ENCODE assay signal across 21 mouse cellular contexts in the genomic region with DNA sequence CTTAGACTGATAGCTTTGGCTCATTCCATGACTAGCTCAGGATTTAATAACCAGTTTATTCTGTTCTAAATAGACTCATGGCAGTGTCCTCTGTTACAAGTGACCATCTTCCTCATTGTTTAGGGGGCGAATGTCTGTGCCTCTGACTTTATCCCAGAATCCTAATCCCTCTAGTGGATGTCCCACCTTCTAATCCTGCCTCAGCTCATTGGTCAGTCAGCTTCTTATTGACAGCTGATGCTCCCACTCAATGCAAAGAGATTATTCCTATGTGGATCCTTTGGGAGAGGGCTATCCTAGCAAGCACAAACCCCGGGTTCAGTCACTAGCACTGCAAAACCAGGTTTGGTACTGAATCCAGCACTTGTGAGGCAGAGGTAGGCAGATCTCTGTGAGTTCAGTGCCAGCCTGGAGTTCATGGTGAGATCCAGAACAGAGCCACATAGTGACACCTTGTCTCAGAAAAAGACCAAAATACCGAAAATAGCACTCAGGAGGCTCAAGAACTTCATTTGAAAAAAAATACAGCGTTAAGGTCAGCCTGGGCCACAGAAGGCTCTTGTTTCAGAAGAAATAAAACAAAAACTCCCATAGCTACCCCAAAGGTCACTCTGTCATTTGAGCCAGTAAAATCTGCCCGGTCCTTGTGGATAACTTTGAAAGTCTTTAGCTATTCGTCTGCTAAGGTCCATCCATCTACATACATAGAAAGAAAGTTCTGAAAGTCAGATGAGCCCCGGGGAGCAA. TPM values are rescaled to one million over a fixed set of nuclear protein-coding genes. Genes with fewer than 3 reads are reported as not detected.
DNase-seq lines count a peak whose midpoint lies in the region; ATAC-seq and TF ChIP-seq lines count a peak whose summit lies in the region.
"Had no signal": no experiment of that assay in that cellular context is flagged by ENCODE, and none has a peak within 500 bp of the region (broad histone marks: within the 10 kb centered on the region; RNA-seq: fewer than 3 reads in every experiment).

No protein-coding gene starts in this region.

- peaks cover 43% of the 10 kb centered on the region for H3K36me3 ChIP-seq in heart, embryonic 13.5 days
- H3K36me3 ChIP-seq in heart, embryonic 12.5 days, result peaks cover 29% of the 10 kb centered on the region
- H3K36me3 ChIP-seq in kidney, embryonic 16.5 days (ENCODE audit: insufficient read depth, low read length), result peaks cover 21% of the 10 kb centered on the region
- H3K36me3 ChIP-seq in CH12.LX (replicated peaks in 1 of 2; ENCODE audit: control insufficient read depth in 1 of 2, insufficient read depth in 1 of 2, low read length in 1 of 2), result peaks cover 0 to 19% of the 10 kb centered on the region in 2 experiments
- H3K36me3 ChIP-seq in thymus, adult 2 months (ENCODE audit: control insufficient read depth, insufficient read depth, low read length), result peaks cover 26% of the 10 kb centered on the region
- H3K36me3 ChIP-seq: midbrain, embryonic 15.5 days had no signal

- TF ChIP-seq EP300 in CH12.LX (IDR thresholded peaks at IDR 0.05; ENCODE audit: low read length), result no peak

- H3K79me2 ChIP-seq in CH12.LX (replicated peaks; ENCODE audit: control insufficient read depth, extremely low read depth, insufficient read depth, poor library complexity, severe bottlenecking), result peaks cover 25% of the 10 kb centered on the region

- TF ChIP-seq RAD21 in CH12.LX (IDR thresholded peaks at IDR 0.05; ENCODE audit: low read depth, low read length), result no peak

- in situ Hi-C loops in CH12.LX (cut with MboI; ENCODE audit: low pct_ligation_motif_present, low pct_unique_long_range_greater_than_20kb, low sequenced_read_pairs), result no loop called here

- no peak overlapping the region for H3K4me3 ChIP-seq in heart, embryonic 13.5 days
- H3K4me3 ChIP-seq in heart, embryonic 12.5 days, result no peak overlapping the region
- no peak overlapping the region for H3K4me3 ChIP-seq in kidney, embryonic 16.5 days (ENCODE audit: low read length)
- peak overlapping the region in 2 of 3 experiments; percentile 2 to 19 for H3K4me3 ChIP-seq in CH12.LX (replicated peaks in 1 of 3; ENCODE audit: low read depth in 2 of 3, low read length in 2 of 3, poor library complexity in 1 of 3)
- H3K4me3 ChIP-seq in brown adipose tissue, adult 24 weeks (ENCODE audit: insufficient read depth, low read depth, low read length), result no peak overlapping the region
- H3K4me3 ChIP-seq in thymus, adult 2 months (ENCODE audit: control insufficient read depth, insufficient read depth, low read length), result no peak overlapping the region
- H3K4me3 ChIP-seq: erythroblast, embryonic 14.5 days; heart, embryonic 15.5 days; midbrain, embryonic 15.5 days had no signal

- TF ChIP-seq POLR2A in CH12.LX (IDR thresholded peaks at IDR 0.05; ENCODE audit: low read depth, low read length), result no peak
- TF ChIP-seq POLR2A in thymus, adult 2 months (IDR thresholded peaks at IDR 0.05; ENCODE audit: control insufficient read depth, extremely low read depth, insufficient read depth, low read length, poor library complexity), result no peak

- no peak for ATAC-seq in heart, embryonic 13.5 days (ENCODE audit: extremely low read depth, insufficient number of reproducible peaks, low FRiP score, low TSS enrichment)
- ATAC-seq in heart, embryonic 12.5 days (ENCODE audit: insufficient number of reproducible peaks, low FRiP score), result no peak
- no peak for ATAC-seq in kidney, embryonic 16.5 days (ENCODE audit: low FRiP score, low TSS enrichment)
- ATAC-seq: forebrain, embryonic 16.5 days; liver, postnatal 0 days; midbrain, embryonic 15.5 days had no signal

- peak overlapping the region; percentile 41; the same call in 1 of the 2 replicates for H3K27ac ChIP-seq in heart, embryonic 13.5 days (replicated peaks)
- no peak overlapping the region for H3K27ac ChIP-seq in heart, embryonic 12.5 days (ENCODE audit: poor library complexity, severe bottlenecking)
- H3K27ac ChIP-seq in kidney, embryonic 16.5 days (ENCODE audit: low read length), result 0 out of 2 replicates have a peak overlapping the region, but pooled peaks have one; percentile 23
- H3K27ac ChIP-seq in CH12.LX (ENCODE audit: insufficient read depth, low read depth), result peak overlapping the region; percentile 99
- H3K27ac ChIP-seq in brown adipose tissue, adult 24 weeks (replicated peaks; ENCODE audit: low read depth, low read length), result peak overlapping the region; percentile 6
- no peak overlapping the region for H3K27ac ChIP-seq in thymus, adult 2 months (ENCODE audit: control insufficient read depth, insufficient read depth, low read length)
- H3K27ac ChIP-seq: heart, embryonic 15.5 days; hindbrain, embryonic 14.5 days; midbrain, embryonic 15.5 days had no signal

- dilution Hi-C loops in CH12.LX (cut with MboI; ENCODE audit: extremely low pct_ligation_motif_present, extremely low pct_unique_long_range_greater_than_20kb, low sequenced_read_pairs), result no loop called here

- H3K27me3 ChIP-seq in heart, embryonic 13.5 days (replicated peaks), result no peaks in the 10 kb centered on the region
- H3K27me3 ChIP-seq in heart, embryonic 12.5 days (replicated peaks), result no peaks in the 10 kb centered on the region
- H3K27me3 ChIP-seq in kidney, embryonic 16.5 days (ENCODE audit: insufficient read depth, low read length), result no peaks in the 10 kb centered on the region
- H3K27me3 ChIP-seq in CH12.LX (replicated peaks), result no peaks in the 10 kb centered on the region
- no peaks in the 10 kb centered on the region for H3K27me3 ChIP-seq in thymus, adult 2 months (ENCODE audit: control insufficient read depth, insufficient read depth, low read length)
- H3K27me3 ChIP-seq: heart, embryonic 15.5 days; midbrain, embryonic 15.5 days had no signal

- H3K9me3 ChIP-seq in heart, embryonic 13.5 days, result no peaks in the 10 kb centered on the region
- H3K9me3 ChIP-seq in heart, embryonic 12.5 days (replicated peaks), result no peaks in the 10 kb centered on the region
- H3K9me3 ChIP-seq in kidney, embryonic 16.5 days (ENCODE audit: low read length), result no peaks in the 10 kb centered on the region
- H3K9me3 ChIP-seq in CH12.LX (replicated peaks; ENCODE audit: low read length), result no peaks in the 10 kb centered on the region
- H3K9me3 ChIP-seq: G1E; heart, embryonic 15.5 days; midbrain, embryonic 15.5 days had no signal

- no peak overlapping the region for H3K4me2 ChIP-seq in heart, embryonic 13.5 days
- H3K4me2 ChIP-seq in heart, embryonic 12.5 days, result no peak overlapping the region
- H3K4me2 ChIP-seq in kidney, embryonic 16.5 days (replicated peaks; ENCODE audit: low read depth, low read length), result peak overlapping the region; percentile 8; the same call in 1 of the 2 replicates
- H3K4me2 ChIP-seq in CH12.LX (ENCODE audit: insufficient read depth, low read depth, poor library complexity, severe bottlenecking), result peak overlapping the region; percentile 95
- H3K4me2 ChIP-seq: hindbrain, embryonic 14.5 days; midbrain, embryonic 15.5 days had no signal

- no peak for DNase-seq in kidney, postnatal 36 days
- no peak for DNase-seq in CH12.LX (ENCODE audit: extremely low read depth)
- no peak for DNase-seq in thymus, adult 2 months
- DNase-seq in adrenal gland, postnatal 25 days, result no peak
- DNase-seq: cerebellum, adult 9-11 months; gastrocnemius, postnatal 10 days; left cerebral cortex, postnatal 4 days; liver, postnatal 0 days; lung, postnatal 4 days; right cerebral cortex, postnatal 4 days had no signal

- no peak overlapping the region for H3K9ac ChIP-seq in heart, embryonic 13.5 days
- H3K9ac ChIP-seq in heart, embryonic 12.5 days, result no peak overlapping the region
- no peak overlapping the region for H3K9ac ChIP-seq in kidney, embryonic 16.5 days (replicated peaks; ENCODE audit: low read length)
- peak overlapping the region; percentile 91 for H3K9ac ChIP-seq in CH12.LX (ENCODE audit: insufficient read depth, low read depth)
- H3K9ac ChIP-seq: heart, embryonic 15.5 days; hindbrain, embryonic 14.5 days; liver, postnatal 0 days; midbrain, embryonic 15.5 days had no signal

- TF ChIP-seq CTCF in CH12.LX (conservative IDR thresholded peaks at IDR 0.05 in 1 of 2, IDR thresholded peaks at IDR 0.05 in 1 of 2; ENCODE audit: low read depth in 2 of 2, low read length in 2 of 2), result no peak
- TF ChIP-seq CTCF in thymus, adult 2 months (IDR thresholded peaks at IDR 0.05; ENCODE audit: borderline replicate concordance, control insufficient read depth, extremely low read depth, insufficient read depth, low read length, poor library complexity), result no peak

- 66% methylated on average over 7 of the region's 7 CpGs for WGBS in heart, embryonic 13.5 days
- 64% methylated on average over 7 of the region's 7 CpGs for WGBS in heart, embryonic 12.5 days
- WGBS in kidney, embryonic 16.5 days, result 34% methylated on average over 7 of the region's 7 CpGs
- WGBS in thymus, adult 2 months, result 90% methylated on average over 7 of the region's 7 CpGs

- H3K4me1 ChIP-seq in heart, embryonic 13.5 days, result peaks cover 42% of the 10 kb centered on the region
- peaks cover 34% of the 10 kb centered on the region for H3K4me1 ChIP-seq in heart, embryonic 12.5 days (replicated peaks)
- H3K4me1 ChIP-seq in kidney, embryonic 16.5 days (ENCODE audit: insufficient read depth, low read length), result peaks cover 19% of the 10 kb centered on the region
- peaks cover 18 to 61% of the 10 kb centered on the region in 2 experiments for H3K4me1 ChIP-seq in CH12.LX (ENCODE audit: control insufficient read depth in 1 of 2, insufficient read depth in 2 of 2)
- peaks cover 49% of the 10 kb centered on the region for H3K4me1 ChIP-seq in brown adipose tissue, adult 24 weeks (ENCODE audit: control insufficient read depth, insufficient read depth, insufficient read length, low read length)
- peaks cover 37% of the 10 kb centered on the region for H3K4me1 ChIP-seq in thymus, adult 2 months (replicated peaks; ENCODE audit: control insufficient read depth, insufficient read depth, low read length)
- H3K4me1 ChIP-seq: midbrain, embryonic 15.5 days had no signal

RNA-seq across cellular contexts. Expression of a gene that starts 11.9 kb away (rescaled TPM):
- 29.2 and 40.0 TPM in 2 replicates for polyA plus RNA-seq in heart, embryonic 13.5 days (2015; fragmentation: Nextera tagmentation; extraction: Ambion mirVana)
- 35.6 and 35.9 TPM in 2 replicates for polyA plus RNA-seq in heart, embryonic 12.5 days (2016; fragmentation: Nextera tagmentation; extraction: Ambion mirVana)
- 41.3 and 45.0 TPM in 2 replicates for polyA plus RNA-seq in kidney, embryonic 16.5 days (2015; fragmentation: Nextera tagmentation; extraction: Ambion mirVana)
- total RNA-seq in CH12.LX (2012; rRNA removed) (46.8 and 49.2 TPM in 2 replicates), CH12.LX (2014; rRNA removed) (81.1 and 82.0 TPM in 2 replicates)
- 28.3 and 35.7 TPM in 2 replicates for polyA plus RNA-seq in CH12.LX (2012; ENCODE audit: insufficient read length, low read depth)
- 43.9 and 53.5 TPM in 2 replicates for polyA plus RNA-seq in brown adipose tissue, adult 24 weeks (2012; ENCODE audit: insufficient read depth, insufficient read length, missing spikeins)
- 78.4 and 83.9 TPM in 2 replicates for polyA plus RNA-seq in thymus, adult 2 months (2012; rRNA removed)
- total RNA-seq in adrenal gland, postnatal 25 days (2021), result 104 and 122 TPM in 2 replicates

RNA-seq across cellular contexts. Expression of a gene that starts 27.4 kb away (rescaled TPM):
- polyA plus RNA-seq in heart, embryonic 13.5 days (2015; fragmentation: Nextera tagmentation; extraction: Ambion mirVana), result not detected in 2 replicates
- polyA plus RNA-seq in heart, embryonic 12.5 days (2016; fragmentation: Nextera tagmentation; extraction: Ambion mirVana), result not detected in 2 replicates
- polyA plus RNA-seq in kidney, embryonic 16.5 days (2015; fragmentation: Nextera tagmentation; extraction: Ambion mirVana), result not detected in 2 replicates
- total RNA-seq in CH12.LX (2012; rRNA removed) (not detected in 2 replicates), CH12.LX (2014; rRNA removed) (not detected in 2 replicates)
- polyA plus RNA-seq in CH12.LX (2012; ENCODE audit: insufficient read length, low read depth), result 0.22 and 0.33 TPM in 2 replicates
- polyA plus RNA-seq in brown adipose tissue, adult 24 weeks (2012; ENCODE audit: insufficient read depth, insufficient read length, missing spikeins), result 8.6 and 11.0 TPM in 2 replicates
- 0.16 and 0.37 TPM in 2 replicates for polyA plus RNA-seq in thymus, adult 2 months (2012; rRNA removed)
- total RNA-seq in adrenal gland, postnatal 25 days (2021), result 0.91 and 1.00 TPM in 2 replicates
- total RNA-seq: gastrocnemius, postnatal 10 days; left cerebral cortex, postnatal 4 days had no signal
- polyA plus RNA-seq: adrenal gland, adult 2 months; erythroblast, embryonic 14.5 days; forebrain, embryonic 16.5 days; G1E; heart, embryonic 15.5 days; hindbrain, embryonic 14.5 days; liver, postnatal 0 days; midbrain, embryonic 15.5 days had no signal

Comparison
In these comparisons a context has a peak if more than half of its experiments do, and no peak if none do; other contexts are left out.
1. H3K27ac ChIP-seq: peak in heart, embryonic 13.5 days (single experiment), kidney, embryonic 16.5 days (single experiment), CH12.LX (single experiment) and brown adipose tissue, adult 24 weeks (single experiment); none in heart, embryonic 12.5 days (single experiment) and thymus, adult 2 months (single experiment).
2. H3K4me2 ChIP-seq: peak in kidney, embryonic 16.5 days (single experiment) and CH12.LX (single experiment); none in heart, embryonic 13.5 days (single experiment) and heart, embryonic 12.5 days (single experiment).
3. H3K4me3 ChIP-seq: peak in CH12.LX (2 of 3); none in heart, embryonic 13.5 days (single experiment), heart, embryonic 12.5 days (single experiment), kidney, embryonic 16.5 days (single experiment), brown adipose tissue, adult 24 weeks (single experiment) and thymus, adult 2 months (single experiment).